Comparison of ENCODE assay signal across 24 mouse cellular contexts in genomic region chr3:129582449-129582848, GRCm38 (mm10). TPM values are rescaled to one million over a fixed set of nuclear protein-coding genes. Genes with fewer than 3 reads are reported as not detected.
DNase-seq lines count a peak whose midpoint lies in the region; ATAC-seq lines count a peak whose summit lies in the region.
"Had no signal": no experiment of that assay in that cellular context is flagged by ENCODE, and none has a peak within 500 bp of the region (broad histone marks: within the 10 kb centered on the region; RNA-seq: fewer than 3 reads in every experiment).

No protein-coding gene starts in this region.

- H3K36me3 ChIP-seq in kidney, embryonic 15.5 days = no peaks in the 10 kb centered on the region
- H3K36me3 ChIP-seq: hindbrain, embryonic 15.5 days; limb, embryonic 15.5 days; midbrain, embryonic 12.5 days; neural tube, embryonic 15.5 days had no signal

- H3K9ac ChIP-seq in kidney, embryonic 15.5 days = no peak overlapping the region
- H3K9ac ChIP-seq: hindbrain, embryonic 15.5 days; limb, embryonic 15.5 days; lung, embryonic 14.5 days; midbrain, embryonic 12.5 days; neural tube, embryonic 15.5 days had no signal

- H3K4me3 ChIP-seq in kidney, embryonic 15.5 days (replicated peaks) = no peak overlapping the region
- H3K4me3 ChIP-seq: forebrain, embryonic 10.5 days; hindbrain, embryonic 15.5 days; left cerebral cortex, adult 2 months; limb, embryonic 15.5 days; midbrain, embryonic 12.5 days; neural tube, embryonic 15.5 days had no signal

- H3K27me3 ChIP-seq in kidney, embryonic 15.5 days = no peaks in the 10 kb centered on the region
- H3K27me3 ChIP-seq: hindbrain, embryonic 15.5 days; limb, embryonic 15.5 days; midbrain, embryonic 12.5 days; neural tube, embryonic 15.5 days had no signal

- H3K9me3 ChIP-seq in kidney, embryonic 15.5 days (replicated peaks) = no peaks in the 10 kb centered on the region
- H3K9me3 ChIP-seq: forebrain, embryonic 10.5 days; hindbrain, embryonic 15.5 days; limb, embryonic 15.5 days; midbrain, embryonic 12.5 days; neural tube, embryonic 15.5 days had no signal

- WGBS in kidney, embryonic 15.5 days = 51% methylated on average over 4 of the region's 4 CpGs

- H3K4me2 ChIP-seq in kidney, embryonic 15.5 days = no peak overlapping the region
- H3K4me2 ChIP-seq: heart, embryonic 11.5 days; hindbrain, embryonic 15.5 days; limb, embryonic 15.5 days; lung, embryonic 14.5 days; midbrain, embryonic 12.5 days; neural tube, embryonic 15.5 days had no signal

- no peak for ATAC-seq in kidney, embryonic 15.5 days (replicated peaks; ENCODE audit: low FRiP score)
- ATAC-seq: activated CD4-positive, CD25-positive, alpha-beta regulatory T cell, adult 4 months; forebrain, embryonic 16.5 days had no signal

- H3K4me1 ChIP-seq in kidney, embryonic 15.5 days = peaks cover 17% of the 10 kb centered on the region
- H3K4me1 ChIP-seq: limb, embryonic 15.5 days had no signal

- peak; percentile 46 to 87 for DNase-seq in adrenal gland, adult (ENCODE audit: inconsistent age in 2 of 2, low spot score in 1 of 2)
- no peak for DNase-seq in adrenal gland, postnatal 4 days (ENCODE audit: low spot score in 2 of 2)
- DNase-seq in kidney, adult 18-20 months = peak; percentile 55
- peak; percentile 21 for DNase-seq in adipocyte (ENCODE audit: low spot score)
- DNase-seq in kidney, postnatal 10 days = peak; percentile 53
- DNase-seq in left cerebral cortex, adult 11 months (ENCODE audit: low spot score) = no peak
- no peak for DNase-seq in thymus, postnatal 4 days
- DNase-seq: cerebellum, adult 11 months; cerebellum, adult 9-11 months; gastrocnemius, postnatal 10 days; heart, adult 11 months; layer of hippocampus, adult 9-11 months; left cerebral cortex, postnatal 4 days; lung, embryonic 14.5 days had no signal

- H3K27ac ChIP-seq in kidney, embryonic 15.5 days = no peak overlapping the region
- H3K27ac ChIP-seq: forebrain, embryonic 10.5 days; hindbrain, embryonic 15.5 days; left cerebral cortex, adult 2 months; limb, embryonic 15.5 days; midbrain, embryonic 12.5 days; neural tube, embryonic 15.5 days had no signal

RNA-seq across cellular contexts. Expression of gene Elovl6, which starts 50.3 kb away (rescaled TPM):
- total RNA-seq in adrenal gland, postnatal 4 days (2021) = 10 to 100 TPM; 19.4 to 24.2 TPM
- polyA plus RNA-seq in kidney, embryonic 15.5 days (2015; fragmentation: Nextera tagmentation; extraction: Ambion mirVana) = 46.6 and 47.6 TPM in 2 replicates

Comparison
In these comparisons a context has a peak if more than half of its experiments do, and no peak if none do; other contexts are left out.
1. DNase-seq: peak in adrenal gland, adult (2 of 2), kidney, adult 18-20 months (single experiment), adipocyte (single experiment) and kidney, postnatal 10 days (single experiment); none in adrenal gland, postnatal 4 days (0 of 2), left cerebral cortex, adult 11 months (single experiment) and thymus, postnatal 4 days (single experiment).